In the genomic region with DNA sequence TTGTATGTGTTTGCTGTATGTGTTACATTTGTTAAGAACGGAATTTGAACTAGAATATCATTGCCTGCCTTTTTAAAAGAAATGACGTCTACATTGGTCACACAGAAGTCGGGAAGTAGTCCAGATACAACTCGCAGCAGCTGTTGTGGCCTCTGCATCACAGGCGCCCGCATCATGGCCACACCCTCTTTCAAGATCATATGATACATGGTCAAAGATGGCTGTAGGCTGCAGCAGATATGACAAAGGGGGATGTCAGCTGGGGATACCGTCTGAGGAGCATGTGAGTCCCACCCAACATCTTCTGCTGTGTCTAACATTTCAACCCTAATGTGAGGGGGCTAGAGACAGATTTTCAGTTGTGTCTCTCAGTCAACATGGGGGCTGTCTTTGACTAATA, we compare ENCODE assay signal across 32 mouse cellular contexts. TPM values are rescaled to one million over a fixed set of nuclear protein-coding genes. Genes with fewer than 3 reads are reported as not detected.
"Had no signal": no experiment of that assay in that cellular context is flagged by ENCODE, and none has a peak within 500 bp of the region (broad histone marks: within the 10 kb centered on the region; RNA-seq: fewer than 3 reads in every experiment).

No protein-coding gene starts in this region.

- H3K4me1 ChIP-seq: liver, embryonic 12.5 days; liver, embryonic 13.5 days; liver, embryonic 15.5 days; midbrain, embryonic 10.5 days; midbrain, embryonic 12.5 days had no signal

- H3K9me3 ChIP-seq: limb, embryonic 10.5 days; limb, embryonic 12.5 days; limb, embryonic 13.5 days; limb, embryonic 15.5 days; liver, embryonic 12.5 days; liver, embryonic 13.5 days; liver, embryonic 15.5 days; lung, embryonic 15.5 days; midbrain, embryonic 10.5 days; midbrain, embryonic 12.5 days; midbrain, embryonic 13.5 days; midbrain, embryonic 15.5 days; neural tube, embryonic 12.5 days had no signal

- H3K27ac ChIP-seq: limb, embryonic 10.5 days; limb, embryonic 12.5 days; limb, embryonic 13.5 days; limb, embryonic 15.5 days; liver, embryonic 12.5 days; liver, embryonic 13.5 days; liver, embryonic 14.5 days; liver, embryonic 15.5 days; lung, embryonic 15.5 days; macrophage; midbrain, embryonic 10.5 days; midbrain, embryonic 12.5 days; midbrain, embryonic 13.5 days; midbrain, embryonic 15.5 days; neural tube, embryonic 12.5 days had no signal

- H3K4me2 ChIP-seq: limb, embryonic 12.5 days; limb, embryonic 13.5 days; limb, embryonic 15.5 days; liver, embryonic 11.5 days; liver, embryonic 12.5 days; liver, embryonic 13.5 days; liver, embryonic 15.5 days; lung, embryonic 14.5 days; lung, embryonic 15.5 days; midbrain, embryonic 11.5 days; midbrain, embryonic 12.5 days; midbrain, embryonic 13.5 days; midbrain, embryonic 15.5 days; neural tube, embryonic 12.5 days had no signal

- H3K36me3 ChIP-seq: limb, embryonic 10.5 days; limb, embryonic 12.5 days; limb, embryonic 13.5 days; limb, embryonic 15.5 days; liver, embryonic 12.5 days; liver, embryonic 13.5 days; liver, embryonic 15.5 days; lung, embryonic 15.5 days; midbrain, embryonic 10.5 days; midbrain, embryonic 12.5 days; midbrain, embryonic 13.5 days; midbrain, embryonic 15.5 days; neural tube, embryonic 12.5 days had no signal

- DNase-seq: left cerebral cortex, postnatal 4 days; liver; liver, embryonic 13.5 days; liver, postnatal 0 days; lung, adult 18-20 months; lung, adult 2 months; lung, embryonic 14.5 days; lung, postnatal 10 days; lung, postnatal 14 days; lung, postnatal 36 days; lung, postnatal 4 days; midbrain, embryonic 14.5 days had no signal

- H3K4me3 ChIP-seq: limb, embryonic 10.5 days; limb, embryonic 12.5 days; limb, embryonic 13.5 days; limb, embryonic 15.5 days; liver, embryonic 12.5 days; liver, embryonic 13.5 days; liver, embryonic 15.5 days; lung, embryonic 15.5 days; megakaryocyte, embryonic 14.5 days; midbrain, embryonic 10.5 days; midbrain, embryonic 12.5 days; midbrain, embryonic 13.5 days; midbrain, embryonic 15.5 days; neural tube, embryonic 12.5 days had no signal

RNA-seq across cellular contexts. Expression of gene Bhlhe41, which starts 6.7 kb away (rescaled TPM):
- total RNA-seq: megakaryocyte, adult 5-6 weeks had no signal

RNA-seq across cellular contexts. Expression of gene Sspn, which starts 59.4 kb away (rescaled TPM):
- total RNA-seq: megakaryocyte progenitor cell, adult 5-6 weeks; megakaryocyte, adult 5-6 weeks; megakaryocyte-erythroid progenitor cell, adult 5-6 weeks had no signal
